Mouse (Mus musculus) cortical plate, adult 2 months (tissue): ENCODE measurements around the gene Zfp13. TPM values are rescaled to one million over a fixed set of nuclear protein-coding genes. Genes with fewer than 3 reads are reported as not detected.
"Not testable (repeated sequence)": the region's sequence is repeated elsewhere in the genome, so short reads cannot be mapped to it uniquely, and the experiment has no call there.

ENCODE experiments used
- H3K27ac ChIP-seq: fragments of 200-500 bp; 2 replicates; pipeline ENCODE4 v1.5.1; 2012; ENCODE audit warnings: low read length, control low read depth, inconsistent platforms; ENCODE audit not compliant: insufficient read depth
- H3K4me1 ChIP-seq: fragments of 200-500 bp; 2 replicates; pipeline ENCODE4 v1.6.1; 2011; ENCODE audit warnings: low read length; ENCODE audit not compliant: control insufficient read depth, insufficient read depth
- H3K4me3 ChIP-seq: fragments of 200-500 bp; 2 replicates; pipeline ENCODE4 v1.5.1; 2011; ENCODE audit warnings: mild to moderate bottlenecking, low read length, control low read depth; ENCODE audit not compliant: insufficient read depth
- CTCF ChIP-seq: fragments of 200-500 bp; IDR thresholded peaks from 2 replicates; pipeline ENCODE4 v1.5.1; 2011; ENCODE audit warnings: mild to moderate bottlenecking, control low read depth, low read length; ENCODE audit not compliant: insufficient read depth; ENCODE audit errors: extremely low read depth
- POLR2A ChIP-seq: fragments of 200-500 bp; IDR thresholded peaks from 2 replicates; pipeline ENCODE4 v1.6.1; 2011; ENCODE audit warnings: mild to moderate bottlenecking, low read length, control low read depth; ENCODE audit not compliant: insufficient read depth; ENCODE audit errors: extremely low read depth
- polyA plus RNA-seq: library from polyadenylated mRNA; depleted of rRNA; stranded (reverse); fragments of >200 nt; gene quantifications from 2 replicates; pipeline ENCODE4 v1.2.3, GENCODE M21; 2012

The Zfp13 gene
- polyA plus RNA-seq, 1 experiment, result 27.2 TPM

DNA sequence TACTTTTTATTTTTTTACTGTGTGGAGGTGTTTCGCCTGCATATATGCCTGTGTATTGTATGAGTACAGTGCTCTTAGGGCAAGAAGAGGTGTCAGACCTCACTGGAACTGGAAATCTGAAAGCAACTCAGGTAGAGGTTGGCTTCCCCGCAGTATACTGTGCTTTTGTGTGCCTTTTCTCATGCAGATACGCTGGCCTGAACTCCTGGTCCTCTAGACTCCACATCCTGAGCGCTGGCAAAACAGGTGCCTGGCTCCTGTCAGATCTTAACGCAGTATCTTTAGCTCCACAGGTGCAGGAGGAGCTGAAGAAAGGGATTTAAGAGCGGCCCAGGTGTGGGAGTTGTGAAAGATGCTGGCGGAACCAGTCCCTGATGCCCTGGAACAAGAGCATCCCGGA, 5.9 kb upstream of the Zfp13 start:
- TF ChIP-seq CTCF, result no peak
- TF ChIP-seq POLR2A, result no peak
- Histone ChIP-seq H3K4me3 (no peak overlapping the region), H3K4me1 (no peaks in the 10 kb centered on the region), H3K27ac (no peak overlapping the region)

DNA sequence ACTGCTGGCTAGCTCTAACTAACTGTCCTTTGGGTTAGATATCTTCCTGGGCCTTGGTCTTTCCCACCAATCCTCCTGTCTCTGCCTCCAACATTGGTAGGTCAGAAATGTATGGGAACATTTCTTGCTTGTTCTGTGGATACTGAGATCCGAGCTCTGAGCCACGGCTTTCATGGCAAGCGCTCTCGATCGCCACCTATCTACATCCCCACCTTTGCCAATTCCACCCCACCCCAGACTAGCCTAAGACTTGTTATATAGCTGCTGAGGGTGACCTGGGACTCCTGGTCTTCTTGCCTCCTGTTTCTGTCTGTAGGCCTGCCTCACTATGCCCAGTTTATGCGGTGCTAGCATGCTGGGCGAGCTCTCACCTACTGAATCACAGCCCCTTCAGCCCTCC, 5.1 kb upstream of the Zfp13 start:
- no peaks in the 10 kb centered on the region for H3K4me1 ChIP-seq
- TF ChIP-seq CTCF (no peak), POLR2A (no peak)
- no peak overlapping the region for H3K27ac ChIP-seq
- H3K4me3 ChIP-seq, result no peak overlapping the region

DNA sequence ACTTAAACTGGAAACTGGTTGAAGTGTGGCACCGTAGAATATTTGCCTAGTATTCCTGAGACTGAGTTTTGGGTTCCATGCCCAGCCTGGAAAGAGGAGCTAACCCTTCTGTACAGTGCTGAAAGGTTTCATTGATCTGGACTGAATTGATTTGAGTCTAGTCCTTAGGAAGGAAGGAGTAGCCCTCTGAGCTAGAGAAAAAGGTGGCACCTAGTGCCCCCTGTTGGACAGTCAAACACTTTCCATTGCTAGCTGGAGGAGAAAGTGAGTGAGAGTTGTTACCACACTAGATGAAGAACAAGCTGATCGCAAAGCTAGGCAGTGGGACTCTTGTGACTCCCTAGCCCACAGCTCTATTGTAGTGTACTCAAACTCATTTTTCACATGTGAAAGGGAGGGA, 4.3 kb upstream of the Zfp13 start:
- peak; percentile 50; the same call in 1 of the 2 replicates for TF ChIP-seq CTCF
- TF ChIP-seq POLR2A, result no peak
- H3K4me1 ChIP-seq, result no peaks in the 10 kb centered on the region
- H3K4me3 ChIP-seq, result no peak overlapping the region
- H3K27ac ChIP-seq, result no peak overlapping the region

DNA sequence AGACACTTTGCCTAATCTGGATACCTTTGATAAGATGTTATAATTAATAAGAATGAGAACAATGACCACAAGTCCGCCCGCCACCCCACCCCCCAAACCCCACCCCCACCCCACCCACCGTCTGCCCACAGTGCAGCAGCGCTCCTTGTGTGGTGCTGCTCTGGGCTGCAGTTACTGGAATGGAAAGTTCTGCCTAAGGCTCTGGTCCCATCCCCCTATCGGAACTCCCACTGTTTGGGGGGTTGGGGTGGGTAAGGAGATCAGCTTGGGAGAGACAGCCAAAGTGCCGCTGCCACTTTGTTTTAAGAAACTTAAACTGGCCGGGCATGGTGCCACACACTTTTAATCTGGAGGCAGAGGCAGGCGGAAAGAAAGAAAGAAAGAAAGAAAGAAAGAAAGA, 3.8 kb upstream of the Zfp13 start:
- no peaks in the 10 kb centered on the region for H3K4me1 ChIP-seq
- H3K4me3 ChIP-seq, result no peak overlapping the region
- H3K27ac ChIP-seq, result no peak overlapping the region
- TF ChIP-seq CTCF (no peak), POLR2A (no peak)

DNA sequence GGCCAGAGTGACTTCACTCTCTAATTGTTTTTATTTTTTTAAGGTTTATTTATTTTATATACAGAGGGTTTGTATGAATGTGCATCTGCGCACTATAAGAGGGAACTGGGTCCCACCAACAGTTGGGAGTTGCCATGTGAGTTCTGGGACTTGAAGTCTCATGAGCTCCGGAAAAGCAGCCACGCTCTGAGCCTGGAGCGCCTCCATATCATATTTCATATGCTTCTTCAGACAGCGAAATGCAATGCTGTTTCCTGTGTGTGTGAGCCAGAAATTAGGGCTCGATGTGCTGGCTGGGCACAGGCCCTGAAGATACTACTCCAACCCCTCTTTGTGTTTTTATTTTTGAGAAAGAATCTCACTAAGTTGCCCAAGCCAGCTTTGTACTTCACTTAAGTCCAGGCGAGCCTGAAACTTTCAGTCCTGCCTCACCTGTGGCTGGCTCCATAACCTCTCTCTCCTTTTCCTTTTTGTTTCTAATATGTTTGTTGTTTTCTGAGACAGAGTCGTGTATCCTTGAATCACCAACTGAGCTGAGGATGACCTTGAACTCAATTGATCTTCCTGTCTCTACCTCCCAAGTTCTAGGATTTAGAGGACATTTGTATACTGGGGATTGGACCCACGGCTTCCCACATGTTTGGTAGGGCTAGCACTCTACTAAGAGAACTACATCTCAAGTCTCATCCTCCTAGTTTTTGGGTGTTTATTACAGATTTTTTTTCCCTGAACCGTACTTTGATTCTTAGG, 2.7 kb upstream of the Zfp13 start:
- no peaks in the 10 kb centered on the region for H3K4me1 ChIP-seq
- H3K4me3 ChIP-seq, result no peak overlapping the region
- H3K27ac ChIP-seq, result no peak overlapping the region
- TF ChIP-seq POLR2A (no peak), CTCF (no peak)

DNA sequence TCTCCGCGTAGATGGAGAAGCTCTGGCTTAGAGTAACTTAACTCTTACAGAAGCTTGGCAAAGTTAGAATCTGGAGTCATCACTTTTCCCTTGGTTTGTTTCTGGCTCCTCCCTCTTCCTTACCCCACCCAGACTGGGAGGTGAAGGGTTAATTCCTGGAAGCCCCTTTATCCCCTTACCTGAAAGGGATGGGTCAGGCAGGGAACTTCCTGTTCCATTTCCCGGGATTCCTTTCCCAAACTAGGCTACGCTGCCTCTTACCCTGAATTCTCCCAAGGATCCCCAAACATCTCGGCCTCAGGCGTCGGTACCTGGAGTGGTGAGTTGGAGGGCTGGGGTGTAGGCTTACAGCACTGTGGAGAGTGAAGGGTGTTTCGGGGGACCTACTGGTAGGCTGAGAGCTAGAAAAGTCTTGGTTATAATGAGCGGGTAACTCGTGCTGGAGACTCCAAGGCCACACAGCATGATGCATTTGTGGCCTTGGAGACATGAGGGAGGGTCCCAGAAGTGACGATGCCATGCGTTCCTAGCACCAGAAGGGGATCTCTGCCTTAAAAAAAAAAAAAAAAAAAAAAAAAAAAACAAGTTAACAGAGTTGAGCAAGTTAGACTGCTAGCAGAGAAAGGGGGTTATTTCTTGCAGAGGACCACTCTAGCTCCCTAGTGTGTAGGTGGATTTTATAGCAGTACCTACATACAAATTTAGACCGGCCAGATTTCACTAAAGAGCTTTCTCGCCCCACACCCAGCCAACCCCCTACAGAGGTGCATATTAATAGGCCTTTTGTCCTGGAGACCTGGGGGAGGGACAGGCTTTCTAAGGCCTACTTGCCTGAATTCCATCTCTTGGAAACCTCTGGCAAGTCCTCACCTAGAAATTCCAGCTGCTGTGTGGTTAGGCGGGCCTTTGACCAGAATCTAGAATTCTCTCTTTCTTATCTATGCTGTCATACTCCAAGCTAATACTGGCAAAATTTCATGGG, 1.6 kb upstream of the Zfp13 start, which contains the start of gene Zscan10:
TSS of gene Zscan10 (plus strand) at position 216 of the 982 bp plus-strand sequence.
- no peaks in the 10 kb centered on the region for H3K4me1 ChIP-seq
- H3K4me3 ChIP-seq, result no peak within 1 kb of the TSS; the same call in 1 of the 2 replicates
- TF ChIP-seq POLR2A (no peak), CTCF (no peak)
- H3K27ac ChIP-seq, result no peak within 1 kb of the TSS

DNA sequence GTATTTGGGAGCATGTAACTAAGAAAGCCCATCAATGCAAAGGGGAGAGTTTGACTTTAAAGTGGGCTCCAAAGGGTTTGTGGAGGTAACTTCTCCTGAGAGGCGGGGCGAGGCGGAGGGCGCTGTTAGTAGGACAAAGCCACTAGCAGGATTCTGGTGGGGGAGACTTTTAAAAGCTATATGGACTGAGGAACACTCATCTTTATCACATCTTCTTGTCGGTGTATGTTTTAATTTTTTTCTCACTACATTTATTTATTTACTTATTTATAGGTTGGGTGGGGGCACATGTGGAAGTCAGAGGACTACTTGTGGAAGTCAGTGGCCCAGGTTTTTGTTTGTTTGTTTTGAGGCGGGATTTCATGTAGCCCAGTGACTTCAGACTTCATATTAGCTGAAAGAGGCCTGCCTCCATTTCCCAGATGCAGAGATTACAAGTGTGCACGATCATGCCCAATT, 347 bp upstream of the Zfp13 start:
- H3K4me3 ChIP-seq, result peak overlapping the region; percentile 33
- TF ChIP-seq CTCF, result no peak
- TF ChIP-seq POLR2A, result no peak
- no peaks in the 10 kb centered on the region for H3K4me1 ChIP-seq
- peak overlapping the region; percentile 4; the same call in 1 of the 2 replicates for H3K27ac ChIP-seq

DNA sequence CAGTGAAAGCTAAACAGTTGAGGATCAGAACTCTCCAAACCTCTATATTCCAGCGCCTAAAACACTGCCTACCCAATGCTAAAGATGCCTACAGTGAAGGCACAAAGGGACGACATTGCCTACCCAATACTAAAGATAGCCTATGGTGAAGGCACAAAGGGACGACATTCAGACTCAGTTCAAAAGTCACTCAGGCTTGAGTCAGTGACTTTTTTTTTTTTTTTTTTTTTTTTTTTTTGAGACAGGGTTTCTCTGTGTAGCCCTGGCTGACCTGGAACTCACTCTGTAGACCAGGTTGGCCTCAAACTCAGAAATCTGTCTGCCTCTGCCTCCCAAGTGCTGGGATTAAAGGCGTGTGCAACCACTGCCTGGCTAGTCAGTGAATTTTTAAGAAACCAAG, 4.1 kb downstream of the Zfp13 start:
- not testable (repeated sequence) for H3K4me3 ChIP-seq, H3K4me1 ChIP-seq, H3K27ac ChIP-seq

DNA sequence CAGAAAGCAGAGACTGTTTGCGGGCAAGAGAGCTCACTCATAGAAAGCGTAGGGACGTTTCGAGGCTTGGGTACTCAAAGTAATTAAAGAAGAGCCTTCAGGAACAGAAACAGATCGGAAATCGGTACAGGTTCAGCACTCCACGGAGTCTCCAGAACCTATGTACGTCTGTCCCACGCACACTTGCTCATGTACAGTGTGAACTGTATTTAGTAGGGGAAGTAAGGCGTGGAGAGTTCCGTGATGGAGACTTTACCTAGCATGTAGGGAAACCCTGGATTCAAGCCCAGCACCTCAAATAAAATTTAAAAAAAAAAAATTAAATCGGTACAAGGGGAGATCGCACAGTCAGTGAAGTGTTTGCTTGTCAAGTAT, 6.4 kb downstream of the Zfp13 start:
- peak overlapping the region; percentile 18 for H3K27ac ChIP-seq
- no peak for TF ChIP-seq POLR2A
- no peak for TF ChIP-seq CTCF
- no peaks in the 10 kb centered on the region for H3K4me1 ChIP-seq
- peak overlapping the region; percentile 53 for H3K4me3 ChIP-seq

DNA sequence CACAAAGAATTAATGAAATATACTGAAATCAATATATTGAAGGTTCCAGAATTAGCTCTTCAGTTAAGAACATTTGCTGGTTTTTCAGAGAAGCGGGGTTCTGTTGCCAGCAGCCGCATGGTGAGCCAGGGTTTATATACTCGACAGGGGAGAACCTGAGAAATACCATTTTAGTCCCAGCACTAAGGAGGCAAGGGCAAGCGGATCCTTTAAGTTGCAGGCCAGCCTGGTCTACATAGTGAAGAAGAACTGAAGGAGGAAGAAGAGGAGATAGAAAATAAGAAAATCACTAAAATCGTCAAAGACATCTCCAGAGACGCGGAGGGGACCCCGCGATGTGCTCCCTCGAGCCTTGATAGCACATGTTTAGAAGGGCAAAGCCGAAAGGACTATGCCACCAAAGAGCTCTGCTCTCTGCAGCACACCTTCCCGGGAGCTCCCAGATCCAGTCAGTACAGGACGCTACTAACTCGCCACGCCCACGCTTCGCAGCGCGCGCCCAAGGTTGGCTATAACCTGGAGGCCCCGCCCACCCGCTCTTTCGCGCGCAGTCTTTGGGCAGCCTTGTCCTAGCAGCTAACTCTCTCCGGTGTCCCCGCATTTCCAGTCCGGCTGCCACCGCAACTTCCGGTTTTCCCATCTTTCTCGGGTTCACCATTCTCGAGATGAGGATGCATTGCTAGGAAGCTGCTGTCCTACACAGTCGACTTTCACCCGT, 6.9 kb downstream of the Zfp13 start:
- Histone ChIP-seq H3K4me3 (peak overlapping the region; percentile 53), H3K4me1 (no peaks in the 10 kb centered on the region), H3K27ac (peak overlapping the region; percentile 18)
- no peak for TF ChIP-seq CTCF
- TF ChIP-seq POLR2A, result peak; percentile 71
